Comparison of ENCODE assay signal across 9 mouse cellular contexts in the genomic region with DNA sequence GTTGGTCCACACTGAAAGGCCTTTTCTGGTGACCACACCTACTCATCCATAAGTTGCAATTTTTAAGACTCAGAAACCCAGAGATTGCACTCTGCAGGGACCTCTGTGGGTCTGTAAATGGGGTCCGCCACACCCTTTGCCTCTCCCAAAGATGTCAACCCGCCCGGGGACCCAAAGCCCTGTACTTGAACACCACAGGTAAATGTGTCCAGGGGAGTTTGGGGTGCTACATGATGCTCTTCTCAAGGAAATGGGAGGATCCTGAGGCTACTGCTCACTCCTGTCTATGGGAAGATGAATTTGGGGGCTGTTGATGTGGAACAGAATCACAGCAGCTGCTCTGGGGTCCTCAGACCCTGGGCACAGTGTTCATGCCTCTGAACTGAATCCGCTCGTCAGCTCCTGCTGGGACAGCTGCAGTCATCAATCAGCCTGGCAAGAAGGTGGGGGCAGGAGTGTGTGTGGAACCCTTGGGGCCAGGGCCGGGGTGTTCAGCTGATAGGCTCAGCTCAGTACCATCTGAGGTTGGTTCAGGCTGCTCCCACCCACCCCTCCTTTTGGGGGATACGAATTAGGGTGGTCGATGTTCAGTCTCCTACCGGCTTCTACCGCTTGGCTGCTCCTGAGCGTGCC. TPM values are rescaled to one million over a fixed set of nuclear protein-coding genes. Genes with fewer than 3 reads are reported as not detected.
DNase-seq lines count a peak whose midpoint lies in the region; ATAC-seq and TF ChIP-seq lines count a peak whose summit lies in the region.
"Had no signal": no experiment of that assay in that cellular context is flagged by ENCODE, and none has a peak within 500 bp of the region (broad histone marks: within the 10 kb centered on the region; RNA-seq: fewer than 3 reads in every experiment).

No protein-coding gene starts in this region.

- peaks cover 69% of the 10 kb centered on the region for H3K27me3 ChIP-seq in erythroblast, embryonic 14.5 days (ENCODE audit: control insufficient read depth)
- peaks cover 15% of the 10 kb centered on the region for H3K27me3 ChIP-seq in limb, embryonic 11.5 days (ENCODE audit: control insufficient read depth, insufficient read depth, low read length)
- H3K27me3 ChIP-seq in neural tube, embryonic 14.5 days (ENCODE audit: control insufficient read depth, insufficient read depth, low read length) = no peaks in the 10 kb centered on the region

- ATAC-seq in limb, embryonic 11.5 days (ENCODE audit: insufficient number of reproducible peaks, low FRiP score, low TSS enrichment, low read depth) = no peak; the same call in none of the 2 replicates
- peak; percentile 76 for ATAC-seq in neural tube, embryonic 14.5 days (ENCODE audit: low read depth)

- H3K4me3 ChIP-seq in left cerebral cortex, adult 2 months = peak overlapping the region; percentile 49
- peak overlapping the region; percentile 44 for H3K4me3 ChIP-seq in erythroblast, embryonic 14.5 days (replicated peaks)
- peak overlapping the region; percentile 29 for H3K4me3 ChIP-seq in limb, embryonic 11.5 days (ENCODE audit: low read depth, low read length)
- peak overlapping the region; percentile 42 for H3K4me3 ChIP-seq in neural tube, embryonic 14.5 days (ENCODE audit: low read depth, low read length)

- H3K4me2 ChIP-seq in limb, embryonic 11.5 days (ENCODE audit: low read depth, severe bottlenecking) = peak overlapping the region; percentile 63
- peak overlapping the region; percentile 69 for H3K4me2 ChIP-seq in neural tube, embryonic 14.5 days (ENCODE audit: low read depth, low read length)

- no peaks in the 10 kb centered on the region for H3K36me3 ChIP-seq in erythroblast, embryonic 14.5 days (ENCODE audit: control insufficient read depth)
- H3K36me3 ChIP-seq in limb, embryonic 11.5 days (ENCODE audit: control insufficient read depth, insufficient read depth, low read length) = no peaks in the 10 kb centered on the region
- H3K36me3 ChIP-seq in neural tube, embryonic 14.5 days (ENCODE audit: control insufficient read depth, insufficient read depth, low read length) = 0 out of 2 replicates have a peak, but pooled peaks cover 4% of the 10 kb centered on the region

- WGBS in limb, embryonic 11.5 days = 22% methylated on average over 11 of the region's 11 CpGs
- 14% methylated on average over 11 of the region's 11 CpGs for WGBS in neural tube, embryonic 14.5 days

- H3K9me3 ChIP-seq in erythroblast, embryonic 14.5 days (ENCODE audit: control insufficient read depth, low read length) = no peaks in the 10 kb centered on the region
- no peaks in the 10 kb centered on the region for H3K9me3 ChIP-seq in limb, embryonic 11.5 days (ENCODE audit: control insufficient read depth, low read length)
- H3K9me3 ChIP-seq in neural tube, embryonic 14.5 days (ENCODE audit: control insufficient read depth, low read length) = no peaks in the 10 kb centered on the region

- no peak for TF ChIP-seq CTCF in left cerebral cortex, adult 2 months (IDR thresholded peaks at IDR 0.05)

- H3K27ac ChIP-seq in left cerebral cortex, adult 2 months = peak overlapping the region; percentile 60
- H3K27ac ChIP-seq in limb, embryonic 11.5 days (replicated peaks; ENCODE audit: low read depth, low read length) = no peak overlapping the region
- peak overlapping the region; percentile 77 for H3K27ac ChIP-seq in neural tube, embryonic 14.5 days (ENCODE audit: low read depth, low read length)

- intact Hi-C loops in left cerebral cortex, adult 2 months (cut with DNase I) = no loop called here
- intact Hi-C loops in left cerebral cortex, postnatal 14 days (cut with DNase I) = no loop called here

- DNase-seq in left cerebral cortex, adult 2 months (ENCODE audit: extremely low spot score in 1 of 2, low spot score in 2 of 2) = no peak
- no peak for DNase-seq in left cerebral cortex, postnatal 14 days (ENCODE audit: low spot score in 2 of 2)
- DNase-seq in limb, embryonic 11.5 days (ENCODE audit: low spot score) = no peak
- no peak for DNase-seq in layer of hippocampus, adult 9-10 months (ENCODE audit: low spot score)
- DNase-seq in gastrocnemius, adult 8-10 months (ENCODE audit: low spot score in 2 of 2) = no peak
- DNase-seq in cerebellum, adult 8-10 months = no peak

- H3K9ac ChIP-seq in limb, embryonic 11.5 days (ENCODE audit: low read length) = peak overlapping the region; percentile 50
- H3K9ac ChIP-seq in neural tube, embryonic 14.5 days (replicated peaks; ENCODE audit: low read depth, low read length) = peak overlapping the region; percentile 64

- H3K4me1 ChIP-seq in erythroblast, embryonic 14.5 days (ENCODE audit: control insufficient read depth) = peaks cover 46% of the 10 kb centered on the region
- peaks cover 35% of the 10 kb centered on the region for H3K4me1 ChIP-seq in limb, embryonic 11.5 days (ENCODE audit: control insufficient read depth, insufficient read depth, low read length)
- peaks cover 31% of the 10 kb centered on the region for H3K4me1 ChIP-seq in neural tube, embryonic 14.5 days (ENCODE audit: control insufficient read depth, insufficient read depth, low read length)

RNA-seq across cellular contexts. Expression of gene Tppp3, which starts 0.5 kb away (rescaled TPM):
- 10 to 100 TPM; 36.1 to 42.5 TPM for total RNA-seq in left cerebral cortex, adult 2 months (2021)
- 10 to 100 TPM; 41.2 to 49.7 TPM for total RNA-seq in left cerebral cortex, postnatal 14 days (2021)
- 0.34 and 0.96 TPM in 2 replicates for polyA plus RNA-seq in erythroblast, embryonic 14.5 days (2012)
- 15.0 and 17.8 TPM in 2 replicates for polyA plus RNA-seq in limb, embryonic 11.5 days (2014; fragmentation: Nextera tagmentation; extraction: Ambion mirVana)
- polyA plus RNA-seq in neural tube, embryonic 14.5 days (2014; fragmentation: Nextera tagmentation; extraction: Ambion mirVana) = 189 and 259 TPM in 2 replicates
- total RNA-seq in gastrocnemius, adult 8-10 months (2022) = 10 to 100 TPM; 22.7 to 38.8 (median 34.2) TPM

RNA-seq across cellular contexts. Expression of gene Zdhhc1, which starts 25.9 kb away (rescaled TPM):
- 10 to 100 TPM; 43.0 to 48.7 TPM for total RNA-seq in left cerebral cortex, adult 2 months (2021)
- 10 to 100 TPM; 26.8 to 27.5 TPM for total RNA-seq in left cerebral cortex, postnatal 14 days (2021)
- polyA plus RNA-seq in erythroblast, embryonic 14.5 days (2012) = 0.14 and 0.23 TPM in 2 replicates
- 19.6 and 24.0 TPM in 2 replicates for polyA plus RNA-seq in limb, embryonic 11.5 days (2014; fragmentation: Nextera tagmentation; extraction: Ambion mirVana)
- polyA plus RNA-seq in neural tube, embryonic 14.5 days (2014; fragmentation: Nextera tagmentation; extraction: Ambion mirVana) = 27.9 and 32.5 TPM in 2 replicates
- total RNA-seq in gastrocnemius, adult 8-10 months (2022) = 10 to 100 TPM; 10.3 to 11.7 (median 11.4) TPM

RNA-seq across cellular contexts. Expression of gene Hsd11b2, which starts 47.8 kb away (rescaled TPM):
- total RNA-seq in left cerebral cortex, adult 2 months (2021) = not detected
- not detected for total RNA-seq in left cerebral cortex, postnatal 14 days (2021)
- polyA plus RNA-seq in erythroblast, embryonic 14.5 days (2012) = not detected in 2 replicates
- polyA plus RNA-seq in limb, embryonic 11.5 days (2014; fragmentation: Nextera tagmentation; extraction: Ambion mirVana) = 64.2 and 71.0 TPM in 2 replicates
- 0.94 and 1.2 TPM in 2 replicates for polyA plus RNA-seq in neural tube, embryonic 14.5 days (2014; fragmentation: Nextera tagmentation; extraction: Ambion mirVana)
- total RNA-seq in gastrocnemius, adult 8-10 months (2022) = under 1 TPM in 2 of 4 experiments, not detected in 2; 0.12 to 0.62 TPM

RNA-seq across cellular contexts. Expression of gene Lrrc36, which starts 57.4 kb away (rescaled TPM):
- total RNA-seq in left cerebral cortex, adult 2 months (2021) = under 1 TPM in 1 of 2 experiments, not detected in 1; 0.27 TPM
- total RNA-seq in left cerebral cortex, postnatal 14 days (2021) = under 1 TPM in 1 of 2 experiments, not detected in 1; 0.40 TPM
- polyA plus RNA-seq in erythroblast, embryonic 14.5 days (2012) = 0.03 and 0.05 TPM in 2 replicates
- 0.26 TPM in 1 of 2 replicates, not detected in the other for polyA plus RNA-seq in limb, embryonic 11.5 days (2014; fragmentation: Nextera tagmentation; extraction: Ambion mirVana)
- 0.16 and 0.43 TPM in 2 replicates for polyA plus RNA-seq in neural tube, embryonic 14.5 days (2014; fragmentation: Nextera tagmentation; extraction: Ambion mirVana)
- total RNA-seq in gastrocnemius, adult 8-10 months (2022) = under 1 TPM in 2 of 4 experiments, not detected in 2; 0.70 TPM

RNA-seq across cellular contexts. Expression of gene Kctd19, which starts 57.5 kb away (rescaled TPM):
- not detected for total RNA-seq in left cerebral cortex, adult 2 months (2021)
- total RNA-seq in left cerebral cortex, postnatal 14 days (2021) = not detected
- polyA plus RNA-seq in erythroblast, embryonic 14.5 days (2012) = not detected in 2 replicates
- not detected in 2 replicates for polyA plus RNA-seq in limb, embryonic 11.5 days (2014; fragmentation: Nextera tagmentation; extraction: Ambion mirVana)
- not detected in 2 replicates for polyA plus RNA-seq in neural tube, embryonic 14.5 days (2014; fragmentation: Nextera tagmentation; extraction: Ambion mirVana)
- under 1 TPM in 2 of 4 experiments, not detected in 2; 0.08 to 0.49 TPM for total RNA-seq in gastrocnemius, adult 8-10 months (2022)
- total RNA-seq: gastrocnemius, postnatal 36 days had no signal
